Mouse (Mus musculus) NIH3T3 (cell line): ENCODE measurements around the gene Slc43a3.

Experiments used
- DNase-seq: peaks from one replicate; pipeline ENCODE4 v3.0.0-alpha.2; 2012; ENCODE audit warnings: low read depth

The Slc43a3 gene

DNA sequence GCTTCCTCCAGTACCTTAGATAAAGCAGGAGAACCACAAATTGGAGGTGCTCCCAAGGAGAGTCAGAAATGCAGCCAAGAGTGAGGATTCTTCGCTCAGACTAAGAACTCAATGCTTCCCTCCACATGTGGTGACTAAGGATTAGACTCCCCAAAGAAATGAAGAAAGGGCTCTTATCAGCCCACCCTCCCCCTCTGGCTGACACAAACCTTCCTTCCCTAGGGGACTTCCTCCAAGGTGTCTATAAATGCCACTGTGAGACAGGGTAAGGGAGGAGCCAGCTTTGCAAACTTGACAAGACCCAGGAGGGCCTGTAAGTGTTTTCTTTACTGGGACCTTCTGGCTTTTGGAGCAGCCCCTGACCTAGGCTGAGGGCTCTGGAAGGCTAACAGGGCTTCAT, 43.8 kb downstream of the Slc43a3 start, which contains the start of gene Prg2:
Prg2 (plus strand) TSS at position 274 of the 400 bp plus-strand sequence.
- no peak for DNase-seq

DNA sequence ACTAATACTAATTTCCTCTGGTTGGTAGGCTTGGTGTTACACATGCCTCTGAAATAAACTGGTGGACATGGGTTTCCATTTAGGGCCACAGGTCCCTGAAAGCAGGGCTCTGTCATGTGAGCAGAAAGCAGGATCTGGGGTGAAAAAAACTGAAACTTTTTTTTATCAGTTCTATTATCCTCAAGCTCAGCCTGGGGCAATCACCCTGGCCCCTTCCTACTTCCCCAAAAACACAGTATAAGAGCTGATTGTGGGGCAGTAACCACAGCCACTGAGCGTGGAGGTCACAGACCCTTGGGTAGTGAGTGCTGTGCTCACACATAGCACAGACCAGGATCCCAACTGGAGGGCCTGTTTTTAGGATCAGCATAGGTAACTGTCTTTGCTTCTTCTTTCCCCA, 51.6 kb downstream of the Slc43a3 start, which contains the start of gene Prg3:
Prg3 (plus strand) TSS at position 286 of the 400 bp plus-strand sequence.
- no peak for DNase-seq

DNA sequence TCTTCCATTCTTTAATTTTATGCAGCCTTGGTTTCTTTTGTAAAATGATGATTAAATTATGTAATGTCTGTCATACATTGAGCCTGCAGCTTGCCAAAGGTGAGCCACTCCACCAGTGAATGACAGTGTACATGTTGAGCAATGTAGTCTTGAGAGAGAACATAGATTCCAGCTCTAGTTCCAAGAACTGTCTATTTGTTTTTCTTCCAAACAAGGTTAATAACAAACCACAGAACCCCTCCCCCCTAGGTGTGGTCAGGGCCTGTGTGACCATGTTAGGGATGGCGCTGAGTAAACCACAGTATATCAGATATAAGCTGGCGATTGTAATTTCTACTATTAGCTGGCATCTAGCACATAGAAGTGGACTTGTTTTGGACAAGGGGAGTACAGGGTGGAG, 60.0 kb downstream of the Slc43a3 start:
- DNase-seq: peak; percentile 39

DNA sequence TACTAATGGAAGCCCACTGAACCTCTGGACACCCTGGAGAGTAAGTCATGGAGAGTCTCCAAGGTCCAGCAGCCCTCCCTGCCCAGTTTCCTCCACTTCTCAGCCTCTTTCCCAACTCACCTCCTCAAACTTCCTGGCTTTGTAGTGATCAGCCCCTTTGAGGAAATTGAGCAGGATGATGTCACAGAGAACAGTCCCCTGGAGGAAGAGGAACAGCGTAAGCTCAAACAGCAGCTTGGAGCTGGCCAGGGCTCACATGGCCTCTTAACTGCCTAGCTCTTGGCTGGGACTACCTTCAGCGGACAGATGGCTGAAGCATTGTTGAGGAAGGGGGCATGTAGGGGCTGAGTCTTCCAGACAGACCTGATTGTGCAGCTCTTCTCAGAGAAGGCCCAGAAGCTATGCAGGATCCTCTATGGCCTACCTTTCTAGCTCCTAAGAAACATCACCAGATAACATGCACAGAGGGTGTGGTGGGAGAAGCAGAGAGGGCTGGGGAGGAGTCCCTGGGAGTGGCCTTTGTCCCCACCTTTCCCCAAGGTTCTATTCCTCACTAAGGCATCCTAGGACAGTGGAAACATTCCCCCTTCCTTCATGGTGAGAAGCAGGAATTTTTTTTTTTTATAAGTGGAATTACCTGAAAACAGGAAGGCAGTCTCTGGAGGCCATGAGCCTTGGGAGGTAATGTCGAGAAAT, 63.3 kb downstream of the Slc43a3 start:
- DNase-seq: no peak

DNA sequence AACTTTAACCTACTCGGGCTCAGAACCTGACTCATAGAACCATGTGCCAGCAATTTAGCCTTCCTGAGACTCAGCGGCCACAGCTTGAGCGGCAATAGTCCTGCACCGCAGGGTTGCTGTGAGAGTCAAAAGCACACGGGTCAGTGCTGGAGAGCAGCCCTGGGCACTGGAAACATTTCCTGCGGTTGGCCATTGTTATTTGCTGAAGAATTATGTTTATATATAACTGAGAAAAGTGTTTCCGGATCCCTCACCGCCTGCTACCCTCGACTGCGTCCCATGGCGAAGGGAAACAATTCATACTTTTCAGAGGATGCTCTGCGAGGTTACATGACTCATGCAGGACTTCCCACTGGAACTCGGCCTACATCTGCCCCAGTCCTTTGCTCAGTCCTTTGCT, 65.1 kb downstream of the Slc43a3 start:
- DNase-seq: peak; percentile 74

DNA sequence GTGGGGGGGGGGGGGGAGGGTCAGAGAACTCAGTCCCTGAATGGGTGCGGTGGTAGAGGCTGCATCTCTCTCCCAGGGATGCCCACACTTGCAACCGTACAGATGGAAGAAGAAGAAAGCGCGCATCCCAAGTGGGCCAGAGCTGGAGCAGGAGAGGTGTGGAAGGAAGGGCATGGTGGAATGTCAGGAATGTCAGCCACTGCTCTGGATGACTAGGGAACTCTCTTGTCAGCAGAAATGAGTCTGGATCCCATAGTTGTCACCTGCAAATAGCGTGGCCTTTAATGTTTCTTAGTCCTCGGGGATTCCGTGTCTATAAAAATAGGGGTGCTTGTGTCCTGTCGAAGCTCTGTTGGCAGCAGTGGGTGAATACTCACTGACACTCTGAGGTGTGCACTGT, 66.2 kb downstream of the Slc43a3 start:
- DNase-seq: no peak

DNA sequence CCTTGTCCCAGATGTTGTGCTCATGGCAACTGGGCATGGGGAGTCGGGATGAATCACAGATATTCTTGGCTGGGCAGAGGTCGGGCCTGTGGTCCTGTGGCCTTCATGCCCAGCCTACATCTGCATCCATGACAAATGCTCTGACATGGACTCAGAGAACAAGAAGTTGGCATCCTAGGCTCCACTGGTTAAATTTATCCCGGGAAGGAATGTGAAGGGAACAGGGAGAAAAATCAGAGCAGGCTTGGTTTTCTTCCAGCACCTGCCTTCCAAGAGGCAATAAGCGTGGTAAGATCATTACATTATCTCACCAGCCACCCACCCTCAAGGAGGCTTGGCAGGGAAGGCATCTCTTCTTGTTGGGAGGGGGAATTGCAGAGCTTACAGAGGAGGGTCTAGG, 68.0 kb downstream of the Slc43a3 start:
- DNase-seq: peak; percentile 11

DNA sequence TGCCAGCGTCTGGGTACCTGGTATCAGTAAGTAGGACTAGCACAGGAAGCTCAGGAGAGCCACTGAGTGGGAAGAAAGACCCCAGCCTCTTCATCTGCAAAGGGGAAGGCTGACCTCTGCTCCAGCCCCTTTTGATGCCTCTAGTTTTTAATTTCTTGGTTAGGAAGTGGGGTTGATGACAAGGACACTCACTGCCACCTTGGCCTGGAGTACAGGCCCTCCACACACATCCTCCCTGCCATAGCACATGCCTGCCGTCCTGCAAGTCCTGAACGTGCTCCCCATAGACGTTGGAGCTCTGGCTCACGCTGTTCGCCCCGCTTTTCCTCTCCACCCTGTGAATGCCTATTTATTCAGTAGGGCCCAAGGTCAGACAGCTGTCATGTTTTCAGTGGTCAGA, 70.2 kb downstream of the Slc43a3 start:
- no peak for DNase-seq

DNA sequence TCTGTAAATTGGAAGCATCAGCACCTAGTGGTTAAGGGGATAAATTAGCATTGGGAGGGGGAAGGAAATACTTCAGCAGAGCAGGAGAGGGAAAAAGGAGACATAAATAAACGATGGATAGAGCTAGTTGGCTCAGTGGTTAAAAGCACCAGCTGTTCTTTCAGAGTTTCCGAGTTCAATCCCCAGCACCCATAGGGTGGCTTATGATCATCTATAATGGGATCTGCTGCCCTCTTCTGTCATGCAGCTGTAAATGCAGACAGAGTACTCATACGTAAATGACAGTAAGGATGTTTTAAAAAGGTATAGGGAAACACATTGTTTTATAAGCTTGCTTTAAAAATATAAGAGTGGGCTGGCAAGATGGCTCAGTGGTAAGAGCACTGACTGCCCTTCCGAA, 71.3 kb downstream of the Slc43a3 start:
- DNase-seq: peak; percentile 68
